Mouse (Mus musculus): ENCODE measurements around the gene Actr10. TPM values are rescaled to one million over a fixed set of nuclear protein-coding genes. Genes with fewer than 3 reads are reported as not detected.
A peak's percentile ranks its signal among the peaks of the same experiment; 100 is the strongest.

Actr10 gene
- polyA plus RNA-seq, 1 experiment from 2014 or later: 226 TPM

DNA sequence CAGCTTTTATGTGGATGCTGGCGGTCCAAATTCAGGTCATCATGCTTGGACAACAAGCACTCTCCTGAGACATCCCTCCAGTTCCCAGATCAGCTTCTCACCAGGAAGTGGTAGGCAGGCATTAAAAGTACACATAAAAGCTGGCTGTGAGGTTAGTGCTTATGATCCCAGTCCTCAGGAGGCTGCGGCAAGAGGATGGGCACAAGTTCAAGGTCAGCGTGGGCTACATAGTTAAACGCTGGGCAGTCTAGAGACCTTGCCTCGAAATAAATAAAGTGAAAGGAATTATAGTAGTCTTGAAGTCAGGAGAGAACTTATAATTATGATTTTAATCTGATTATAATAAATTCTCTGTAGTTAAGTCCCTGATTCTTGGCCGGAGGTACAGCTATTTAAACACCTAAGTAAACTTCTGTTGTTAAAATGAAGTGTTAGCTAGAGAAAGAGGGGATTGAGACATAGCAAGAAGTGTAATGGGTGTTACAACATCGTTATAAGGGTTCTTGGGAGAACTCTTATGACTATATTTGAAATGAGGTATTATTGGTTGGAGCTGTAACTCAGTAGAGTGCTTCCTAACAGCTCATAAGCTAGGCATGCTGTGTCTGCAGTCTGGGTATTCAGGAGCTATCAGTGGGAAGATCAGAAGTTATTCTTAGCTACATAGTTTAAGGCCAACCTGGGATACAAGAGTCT is 47.3 kb downstream of the Actr10 start:
- Histone ChIP-seq H3K36me3 (ENCODE audit: control insufficient read depth, insufficient read depth, low read length) (peaks cover 69% of the 10 kb centered on the region), H3K27ac (ENCODE audit: low read length) (no peak overlapping the region), H3K4me2 (replicated peaks; ENCODE audit: low read depth, low read length) (no peak overlapping the region), H3K27me3 (ENCODE audit: control insufficient read depth, insufficient read depth, low read length) (no peaks in the 10 kb centered on the region), H3K4me3 (ENCODE audit: low read depth, low read length) (no peak overlapping the region), H3K4me1 (ENCODE audit: control insufficient read depth, insufficient read depth, low read length) (no peaks in the 10 kb centered on the region), H3K9ac (replicated peaks; ENCODE audit: low read depth, low read length) (no peak overlapping the region), H3K9me3 (ENCODE audit: control insufficient read depth, low read depth, low read length) (no peaks in the 10 kb centered on the region)
- ATAC-seq (ENCODE audit: insufficient number of reproducible peaks, insufficient read depth, low FRiP score, low read depth): no peak
- 92% methylated on average over 7 of the region's 7 CpGs for WGBS

DNA sequence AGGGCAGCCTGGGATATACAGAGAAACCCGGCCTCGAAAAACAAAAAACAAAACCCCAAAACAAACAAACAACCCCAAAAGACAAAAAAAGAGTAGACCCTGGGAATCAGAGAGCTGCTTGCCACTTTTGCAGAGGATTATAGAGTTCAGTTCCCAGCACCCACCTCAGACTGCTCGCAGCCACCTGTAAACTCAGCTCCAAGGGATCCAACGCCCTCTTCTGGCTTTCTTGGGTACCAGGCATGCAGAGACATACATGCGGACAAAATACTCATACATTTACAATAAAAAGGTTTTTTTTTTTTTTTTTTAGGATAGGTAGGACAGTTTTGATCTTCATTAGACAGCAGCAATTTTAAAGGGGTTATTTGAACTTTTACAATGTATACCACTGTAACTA is 59.6 kb downstream of the Actr10 start:
- Histone ChIP-seq H3K4me2 (replicated peaks; ENCODE audit: low read depth, low read length) (no peak overlapping the region), H3K36me3 (ENCODE audit: control insufficient read depth, insufficient read depth, low read length) (peaks cover 36% of the 10 kb centered on the region), H3K27ac (ENCODE audit: low read length) (no peak overlapping the region), H3K4me3 (ENCODE audit: low read depth, low read length) (no peak overlapping the region), H3K9ac (replicated peaks; ENCODE audit: low read depth, low read length) (no peak overlapping the region), H3K9me3 (ENCODE audit: control insufficient read depth, low read depth, low read length) (no peaks in the 10 kb centered on the region), H3K4me1 (ENCODE audit: control insufficient read depth, insufficient read depth, low read length) (peaks cover 9% of the 10 kb centered on the region), H3K27me3 (ENCODE audit: control insufficient read depth, insufficient read depth, low read length) (no peaks in the 10 kb centered on the region)
- 94% methylated on average over 5 of the region's 5 CpGs for WGBS
- ATAC-seq (ENCODE audit: insufficient number of reproducible peaks, insufficient read depth, low FRiP score, low read depth): no peak

DNA sequence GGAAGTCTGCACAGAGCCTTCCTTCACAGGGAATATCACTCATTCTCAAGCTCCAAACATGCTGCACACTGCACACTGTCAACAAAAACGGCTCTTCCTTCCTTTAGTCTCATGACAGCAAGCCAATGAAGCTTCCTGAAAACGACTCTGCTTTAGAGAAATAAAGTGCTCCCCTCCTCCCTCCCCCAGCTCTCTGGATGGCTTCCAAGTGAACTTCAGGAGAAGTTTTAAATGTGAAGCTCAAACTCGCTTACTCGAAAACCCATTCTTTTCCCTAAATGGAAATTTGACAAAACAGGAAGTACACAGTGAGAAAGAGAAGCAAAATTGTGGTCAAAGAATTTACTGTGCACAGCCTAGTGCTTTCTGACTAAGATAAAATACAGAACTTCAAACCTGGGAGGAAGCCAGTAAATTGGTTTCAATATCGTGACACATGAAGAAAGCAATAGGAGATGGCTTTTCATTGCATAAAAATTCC is 61.8 kb downstream of the Actr10 start:
- Histone ChIP-seq H3K36me3 (ENCODE audit: control insufficient read depth, insufficient read depth, low read length) (peaks cover 26% of the 10 kb centered on the region), H3K4me2 (replicated peaks; ENCODE audit: low read depth, low read length) (peak overlapping the region; percentile 12; the same call in 1 of the 2 replicates)

DNA sequence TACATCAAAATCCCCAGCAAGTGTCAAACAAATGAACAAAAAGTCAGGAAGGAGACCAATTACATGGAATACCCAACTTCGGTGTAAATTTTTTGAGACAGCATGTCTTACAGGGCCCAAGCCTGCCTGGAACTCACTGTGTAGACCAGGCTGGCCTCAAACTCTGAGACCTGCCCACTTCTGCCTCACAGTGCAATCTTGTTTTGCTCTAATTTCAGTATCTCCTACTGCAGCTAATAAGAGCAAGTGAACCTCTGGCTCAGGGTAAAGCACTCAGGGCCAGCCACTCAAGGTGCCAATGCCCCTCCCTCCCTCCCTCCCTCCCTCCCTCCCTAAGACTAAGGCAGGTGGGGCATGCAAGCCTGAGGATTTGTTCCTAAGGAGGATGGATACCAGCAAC is 62.7 kb downstream of the Actr10 start:
- Histone ChIP-seq H3K27ac (ENCODE audit: low read length) (peak overlapping the region; percentile 80; the same call in 1 of the 2 replicates), H3K4me3 (ENCODE audit: low read depth, low read length) (no peak overlapping the region), H3K4me1 (ENCODE audit: control insufficient read depth, insufficient read depth, low read length) (peaks cover 9% of the 10 kb centered on the region), H3K9me3 (ENCODE audit: control insufficient read depth, low read depth, low read length) (no peaks in the 10 kb centered on the region), H3K27me3 (ENCODE audit: control insufficient read depth, insufficient read depth, low read length) (no peaks in the 10 kb centered on the region), H3K36me3 (ENCODE audit: control insufficient read depth, insufficient read depth, low read length) (peaks cover 31% of the 10 kb centered on the region), H3K4me2 (replicated peaks; ENCODE audit: low read depth, low read length) (no peak overlapping the region), H3K9ac (replicated peaks; ENCODE audit: low read depth, low read length) (no peak overlapping the region)
- 86% methylated on average over 1 of the region's 1 CpGs for WGBS
- no peak for ATAC-seq (ENCODE audit: insufficient number of reproducible peaks, insufficient read depth, low FRiP score, low read depth)

More for the DNA sequence above, 61.8 kb downstream of the Actr10 start:
- Histone ChIP-seq H3K9ac (replicated peaks; ENCODE audit: low read depth, low read length) (no peak overlapping the region), H3K4me3 (ENCODE audit: low read depth, low read length) (no peak overlapping the region), H3K4me1 (ENCODE audit: control insufficient read depth, insufficient read depth, low read length) (peaks cover 9% of the 10 kb centered on the region), H3K27ac (ENCODE audit: low read length) (peak overlapping the region; percentile 80; the same call in 1 of the 2 replicates), H3K27me3 (ENCODE audit: control insufficient read depth, insufficient read depth, low read length) (no peaks in the 10 kb centered on the region), H3K9me3 (ENCODE audit: control insufficient read depth, low read depth, low read length) (no peaks in the 10 kb centered on the region)
- WGBS: 21% methylated on average over 5 of the region's 5 CpGs
- no peak for ATAC-seq (ENCODE audit: insufficient number of reproducible peaks, insufficient read depth, low FRiP score, low read depth)

DNA sequence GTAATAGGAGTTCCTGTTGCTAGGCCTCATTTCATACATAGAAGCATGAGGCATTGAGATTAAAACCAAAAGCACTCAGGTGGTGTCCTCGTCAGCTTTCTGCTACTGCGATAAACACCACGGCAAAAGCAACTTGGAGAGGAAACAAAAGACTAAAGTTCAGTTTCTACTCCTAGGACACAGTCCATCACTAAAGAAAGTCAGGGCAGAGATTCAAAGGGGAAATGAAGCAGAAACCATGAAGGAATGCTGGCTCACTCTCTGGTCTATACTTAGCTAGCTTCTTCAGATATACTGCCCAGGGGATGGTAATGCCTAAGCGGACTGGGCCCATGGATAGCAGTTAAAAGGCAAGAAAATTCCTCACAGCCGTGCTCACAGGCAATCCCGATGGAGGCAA is 63.8 kb downstream of the Actr10 start:
- Histone ChIP-seq H3K9me3 (ENCODE audit: control insufficient read depth, low read depth, low read length) (no peaks in the 10 kb centered on the region), H3K27me3 (ENCODE audit: control insufficient read depth, insufficient read depth, low read length) (no peaks in the 10 kb centered on the region), H3K27ac (ENCODE audit: low read length) (no peak overlapping the region), H3K4me1 (ENCODE audit: control insufficient read depth, insufficient read depth, low read length) (peaks cover 9% of the 10 kb centered on the region), H3K9ac (replicated peaks; ENCODE audit: low read depth, low read length) (no peak overlapping the region), H3K36me3 (ENCODE audit: control insufficient read depth, insufficient read depth, low read length) (peaks cover 32% of the 10 kb centered on the region), H3K4me3 (ENCODE audit: low read depth, low read length) (no peak overlapping the region), H3K4me2 (replicated peaks; ENCODE audit: low read depth, low read length) (no peak overlapping the region)
- 79% methylated on average over 6 of the region's 6 CpGs for WGBS
- ATAC-seq (ENCODE audit: insufficient number of reproducible peaks, insufficient read depth, low FRiP score, low read depth): no peak

DNA sequence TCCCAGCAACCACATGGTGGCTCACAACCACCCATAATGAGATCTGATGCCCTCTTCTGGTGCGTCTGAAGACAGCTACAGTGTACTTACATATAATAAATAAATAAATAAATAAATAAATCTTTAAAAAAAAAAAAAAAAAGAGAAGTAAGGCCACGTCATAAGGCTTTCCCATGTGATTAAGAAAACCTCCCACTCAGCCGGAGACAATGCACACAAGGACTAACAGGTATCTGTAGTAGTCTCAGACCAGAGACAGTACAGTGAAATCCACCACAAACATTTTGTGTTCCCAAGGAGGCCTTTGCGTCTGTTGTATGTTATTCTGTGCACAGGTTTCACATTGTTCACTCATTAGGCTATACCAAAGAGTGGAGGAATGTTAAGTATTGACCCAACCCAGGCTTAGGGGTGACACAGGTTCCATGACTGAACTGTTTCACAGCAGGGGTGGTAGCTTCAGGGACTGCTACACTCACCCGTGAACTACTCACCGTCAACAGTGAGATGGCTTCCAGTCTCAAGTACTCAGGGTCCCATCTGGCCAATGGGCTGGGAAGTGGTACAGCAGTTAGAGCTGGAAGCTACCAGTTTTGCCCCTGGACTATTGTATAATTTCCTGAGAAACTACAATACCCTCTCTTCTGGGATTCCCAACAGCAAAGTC is 66.2 kb downstream of the Actr10 start:
- peaks cover 46% of the 10 kb centered on the region for H3K36me3 ChIP-seq (ENCODE audit: control insufficient read depth, insufficient read depth, low read length)
- peaks cover 4% of the 10 kb centered on the region; the same call in 1 of the 2 replicates for H3K4me1 ChIP-seq (ENCODE audit: control insufficient read depth, insufficient read depth, low read length)
- no peak for ATAC-seq (ENCODE audit: insufficient number of reproducible peaks, insufficient read depth, low FRiP score, low read depth)
- H3K9me3 ChIP-seq (ENCODE audit: control insufficient read depth, low read depth, low read length): no peaks in the 10 kb centered on the region
- H3K4me3 ChIP-seq (ENCODE audit: low read depth, low read length): no peak overlapping the region
- 92% methylated on average over 5 of the region's 6 CpGs for WGBS
- no peak overlapping the region for H3K9ac ChIP-seq (replicated peaks; ENCODE audit: low read depth, low read length)
- no peaks in the 10 kb centered on the region for H3K27me3 ChIP-seq (ENCODE audit: control insufficient read depth, insufficient read depth, low read length)
- H3K4me2 ChIP-seq (replicated peaks; ENCODE audit: low read depth, low read length): no peak overlapping the region
- no peak overlapping the region for H3K27ac ChIP-seq (ENCODE audit: low read length)

DNA sequence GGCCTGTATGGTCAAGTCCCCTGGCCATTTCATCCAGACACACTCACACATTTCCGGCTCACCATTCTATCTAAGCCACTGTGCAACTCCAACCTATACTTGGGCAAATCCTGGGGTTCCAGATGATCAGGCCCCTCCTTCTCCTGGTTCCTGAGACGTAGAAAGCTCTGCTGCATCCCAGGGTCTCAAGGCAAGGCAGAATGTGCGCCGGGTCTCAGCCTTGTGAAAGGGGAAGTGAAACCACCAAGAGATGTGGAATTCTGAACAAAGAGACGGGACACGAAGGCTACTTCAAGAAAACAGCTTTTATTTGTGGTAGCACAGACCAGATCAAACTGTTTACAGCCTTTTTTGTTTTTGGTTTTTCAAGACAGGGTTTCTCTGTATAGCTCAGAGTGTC is 68.5 kb downstream of the Actr10 start:
- no peak overlapping the region for H3K4me2 ChIP-seq (replicated peaks; ENCODE audit: low read depth, low read length)
- 98% methylated on average over 6 of the region's 6 CpGs for WGBS
- no peak overlapping the region for H3K9ac ChIP-seq (replicated peaks; ENCODE audit: low read depth, low read length)
- no peaks in the 10 kb centered on the region for H3K4me1 ChIP-seq (ENCODE audit: control insufficient read depth, insufficient read depth, low read length)
- no peaks in the 10 kb centered on the region for H3K9me3 ChIP-seq (ENCODE audit: control insufficient read depth, low read depth, low read length)
- H3K27me3 ChIP-seq (ENCODE audit: control insufficient read depth, insufficient read depth, low read length): no peaks in the 10 kb centered on the region
- ATAC-seq (ENCODE audit: insufficient number of reproducible peaks, insufficient read depth, low FRiP score, low read depth): no peak
- no peak overlapping the region for H3K27ac ChIP-seq (ENCODE audit: low read length)
- peaks cover 56% of the 10 kb centered on the region for H3K36me3 ChIP-seq (ENCODE audit: control insufficient read depth, insufficient read depth, low read length)
- no peak overlapping the region for H3K4me3 ChIP-seq (ENCODE audit: low read depth, low read length)

DNA sequence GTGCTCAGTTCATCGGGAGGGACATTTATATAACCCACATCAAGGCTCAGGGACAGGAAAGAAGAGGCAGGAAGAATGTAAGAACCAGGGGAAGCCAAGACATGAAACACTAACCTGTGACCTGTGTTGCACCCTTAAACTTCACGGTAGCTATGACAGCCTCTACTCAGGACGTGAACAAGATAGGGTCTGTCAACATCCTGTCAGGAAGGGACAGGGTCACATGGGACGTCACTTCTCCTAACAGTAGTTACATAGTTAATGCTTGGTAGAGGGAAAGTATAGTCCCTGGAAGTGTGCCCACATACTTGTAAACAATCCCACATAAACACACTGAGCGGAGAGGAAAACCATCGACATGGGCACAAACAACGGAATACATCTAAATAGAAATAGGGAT is 69.2 kb downstream of the Actr10 start:
- no peaks in the 10 kb centered on the region for H3K4me1 ChIP-seq (ENCODE audit: control insufficient read depth, insufficient read depth, low read length)
- H3K4me3 ChIP-seq (ENCODE audit: low read depth, low read length): no peak overlapping the region
- H3K4me2 ChIP-seq (replicated peaks; ENCODE audit: low read depth, low read length): no peak overlapping the region
- H3K9ac ChIP-seq (replicated peaks; ENCODE audit: low read depth, low read length): no peak overlapping the region
- no peak for ATAC-seq (ENCODE audit: insufficient number of reproducible peaks, insufficient read depth, low FRiP score, low read depth)
- H3K36me3 ChIP-seq (ENCODE audit: control insufficient read depth, insufficient read depth, low read length): peaks cover 56% of the 10 kb centered on the region
- 80% methylated on average over 7 of the region's 7 CpGs for WGBS
- H3K27ac ChIP-seq (ENCODE audit: low read length): no peak overlapping the region
- H3K27me3 ChIP-seq (ENCODE audit: control insufficient read depth, insufficient read depth, low read length): no peaks in the 10 kb centered on the region
- no peaks in the 10 kb centered on the region for H3K9me3 ChIP-seq (ENCODE audit: control insufficient read depth, low read depth, low read length)
